Mouse (Mus musculus): ENCODE results near the gene Cd33. TPM values are rescaled to one million over a fixed set of nuclear protein-coding genes. Genes with fewer than 3 reads are reported as not detected.

Gene Cd33
- polyA plus RNA-seq, 1 experiment from 2014 or later, result 1.4 TPM

DNA sequence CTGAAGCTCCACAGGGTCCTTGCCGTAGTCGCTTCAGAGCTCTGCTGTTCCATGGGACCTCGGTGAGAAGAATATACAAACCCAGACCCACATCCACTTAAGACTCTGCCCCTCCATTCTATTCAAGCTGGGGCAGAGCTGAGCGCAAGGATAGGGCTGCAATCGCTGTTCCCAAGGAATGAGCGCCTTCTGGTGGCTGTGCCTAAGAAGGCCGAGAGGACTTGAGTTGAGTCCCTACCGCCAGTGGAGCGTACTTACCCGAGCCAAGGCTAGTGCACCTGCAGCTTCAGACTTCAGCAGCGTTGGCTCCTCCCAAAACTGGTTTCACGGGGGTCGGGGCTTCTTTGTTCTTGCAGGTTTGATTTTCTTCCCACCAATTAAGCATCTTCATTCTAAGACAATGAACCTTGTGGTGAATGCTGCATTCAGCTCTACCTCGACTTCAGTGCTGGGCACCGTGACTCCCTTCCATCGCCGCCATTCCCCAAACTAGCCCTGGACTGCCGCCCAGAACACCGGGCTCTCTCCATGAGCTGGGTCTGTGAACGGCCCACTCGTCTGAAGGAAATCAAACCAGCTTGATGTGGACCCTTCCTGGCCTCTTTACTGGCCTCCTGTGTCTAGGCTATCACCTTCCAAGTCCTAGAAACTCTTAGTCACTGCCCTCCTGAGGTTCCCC is 48.7 kb downstream of the Cd33 start:
- no peak overlapping the region for H3K4me2 ChIP-seq (replicated peaks)
- no peaks in the 10 kb centered on the region for H3K4me1 ChIP-seq
- peak; percentile 68 for ATAC-seq (ENCODE audit: low FRiP score, low read depth)
- H3K9me3 ChIP-seq, result no peaks in the 10 kb centered on the region
- H3K4me3 ChIP-seq, result no peak overlapping the region
- no peak overlapping the region for H3K9ac ChIP-seq (replicated peaks)
- 0 out of 2 replicates have a peak, but pooled peaks cover 2% of the 10 kb centered on the region for H3K27me3 ChIP-seq
- WGBS, result 17% methylated on average over 21 of the region's 21 CpGs
- no peaks in the 10 kb centered on the region for H3K36me3 ChIP-seq
- H3K27ac ChIP-seq (replicated peaks), result no peak overlapping the region

DNA sequence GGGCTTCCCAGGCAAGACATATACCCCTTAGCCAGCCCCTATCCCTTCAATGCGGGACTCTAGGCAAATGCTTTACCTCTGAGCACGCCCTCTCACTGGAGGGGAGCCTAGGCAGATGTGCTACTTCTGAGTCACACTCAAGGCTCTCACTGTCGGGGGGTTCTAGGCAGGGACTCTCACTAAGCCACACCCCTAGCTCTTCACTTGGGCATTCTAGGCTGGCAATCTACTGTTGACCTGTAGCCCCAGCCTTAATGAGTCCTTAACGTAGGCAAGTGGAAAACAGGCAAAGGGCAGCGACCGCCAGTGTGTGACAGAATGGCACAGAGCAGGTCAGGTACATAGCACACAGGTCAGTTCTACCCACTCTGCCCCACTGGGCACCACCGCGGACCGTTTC is 53.4 kb downstream of the Cd33 start:
- peak overlapping the region; percentile 77 for H3K4me3 ChIP-seq
- H3K27me3 ChIP-seq, result 0 out of 2 replicates have a peak, but pooled peaks cover 2% of the 10 kb centered on the region
- no peak overlapping the region for H3K27ac ChIP-seq (replicated peaks)
- no peak overlapping the region for H3K9ac ChIP-seq (replicated peaks)
- H3K9me3 ChIP-seq, result no peaks in the 10 kb centered on the region
- H3K4me1 ChIP-seq, result peaks cover 15% of the 10 kb centered on the region
- 69% methylated on average over 9 of the region's 9 CpGs for WGBS
- no peaks in the 10 kb centered on the region for H3K36me3 ChIP-seq
- ATAC-seq (ENCODE audit: low FRiP score, low read depth), result peak; percentile 5; the same call in 1 of the 2 replicates
- H3K4me2 ChIP-seq (replicated peaks), result peak overlapping the region; percentile 71

DNA sequence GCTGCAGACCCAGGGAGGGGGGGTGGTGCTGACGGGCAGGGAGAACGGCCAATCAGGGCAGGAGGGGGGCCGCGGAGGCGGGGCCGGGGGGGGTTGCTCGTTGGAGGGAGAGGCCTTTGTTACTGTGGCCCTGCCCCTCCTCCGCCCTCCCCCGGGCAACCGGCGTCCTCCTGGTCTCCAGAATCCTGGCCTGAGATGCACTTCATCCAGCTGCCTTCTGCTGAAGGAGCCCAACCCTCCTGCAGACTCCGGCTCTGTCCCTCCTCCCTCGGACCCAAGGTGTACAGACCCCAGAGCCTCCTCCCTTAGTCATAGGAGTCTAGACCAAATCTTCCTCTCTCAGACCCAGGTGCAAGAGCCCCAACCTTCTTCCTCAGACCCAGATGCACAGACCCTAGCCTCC is 54.0 kb downstream of the Cd33 start:
- H3K36me3 ChIP-seq, result no peaks in the 10 kb centered on the region
- peak overlapping the region; percentile 83 for H3K9ac ChIP-seq (replicated peaks)
- H3K4me1 ChIP-seq, result peaks cover 15% of the 10 kb centered on the region
- H3K4me3 ChIP-seq, result peak overlapping the region; percentile 77
- H3K9me3 ChIP-seq, result no peaks in the 10 kb centered on the region
- 0 out of 2 replicates have a peak, but pooled peaks cover 2% of the 10 kb centered on the region for H3K27me3 ChIP-seq
- H3K27ac ChIP-seq (replicated peaks), result peak overlapping the region; percentile 88
- H3K4me2 ChIP-seq (replicated peaks), result peak overlapping the region; percentile 71
- 1% methylated on average over 6 of the region's 13 CpGs for WGBS
- peak; percentile 89 for ATAC-seq (ENCODE audit: low FRiP score, low read depth)

DNA sequence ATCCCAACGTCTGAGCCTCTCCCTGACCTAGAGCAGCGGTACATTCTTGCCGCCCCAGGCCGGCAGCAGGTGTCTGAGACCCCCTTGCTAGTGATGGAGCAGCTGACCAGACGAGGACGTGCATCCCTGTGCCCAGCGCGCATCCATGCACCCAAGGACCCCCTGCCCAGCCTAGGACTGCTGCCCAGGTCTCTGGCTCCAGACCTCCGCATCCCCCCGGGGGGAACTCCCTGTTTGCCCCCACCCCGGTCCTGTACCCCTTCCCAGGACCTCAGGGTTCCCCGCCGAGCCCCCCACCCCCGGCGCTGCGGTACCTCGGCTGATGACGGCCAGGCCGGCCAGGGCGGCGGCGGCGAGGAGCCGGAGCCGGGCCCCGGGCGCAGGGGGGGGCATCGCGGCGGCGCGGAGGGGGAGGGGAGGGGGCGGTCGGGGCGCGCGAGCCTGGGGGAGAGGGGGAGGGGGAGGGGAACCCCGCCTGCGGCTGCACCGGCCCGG is 54.5 kb downstream of the Cd33 start, which contains the start of gene Iglon5:
Iglon5 (minus strand) TSS at position 445 of the 495 bp plus-strand sequence.
- Histone ChIP-seq H3K9me3 (no peaks in the 10 kb centered on the region), H3K4me3 (peak within 1 kb of the TSS; percentile 77), H3K36me3 (no peaks in the 10 kb centered on the region), H3K4me1 (peaks cover 15% of the 10 kb centered on the region), H3K27me3 (0 out of 2 replicates have a peak, but pooled peaks cover 2% of the 10 kb centered on the region), H3K4me2 (replicated peaks) (peak within 1 kb of the TSS; percentile 71), H3K27ac (replicated peaks) (peak within 1 kb of the TSS; percentile 88), H3K9ac (replicated peaks) (peak within 1 kb of the TSS; percentile 83)
- peak; percentile 67 for ATAC-seq (ENCODE audit: low FRiP score, low read depth)
- 1% methylated on average over 27 of the region's 41 CpGs for WGBS

DNA sequence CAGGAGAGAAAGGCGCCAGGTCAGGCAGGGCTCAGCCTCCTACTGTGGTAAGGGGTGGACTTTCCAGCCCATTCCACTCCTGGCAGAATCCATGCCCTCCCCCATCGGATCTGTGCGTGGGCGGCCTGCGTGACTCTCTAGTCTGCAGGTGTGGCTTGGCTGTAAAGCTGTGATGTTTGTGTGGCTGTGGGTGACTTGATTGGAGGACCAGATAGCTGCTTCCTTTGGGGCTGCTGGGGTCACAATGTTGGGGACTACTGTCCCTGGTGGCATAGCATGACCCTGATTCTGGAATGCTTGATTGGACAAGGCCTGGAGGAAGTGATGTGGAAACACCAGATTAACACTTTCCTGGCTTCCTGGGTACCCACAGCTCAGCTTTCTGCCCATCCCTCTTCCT is 55.6 kb downstream of the Cd33 start:
- H3K36me3 ChIP-seq, result no peaks in the 10 kb centered on the region
- H3K4me1 ChIP-seq, result peaks cover 15% of the 10 kb centered on the region
- ATAC-seq (ENCODE audit: low FRiP score, low read depth), result no peak
- 0 out of 2 replicates have a peak overlapping the region, but pooled peaks have one; percentile 11 for H3K9ac ChIP-seq (replicated peaks)
- WGBS, result 50% methylated on average over 5 of the region's 5 CpGs
- 0 out of 2 replicates have a peak, but pooled peaks cover 2% of the 10 kb centered on the region for H3K27me3 ChIP-seq
- H3K4me2 ChIP-seq (replicated peaks), result peak overlapping the region; percentile 71
- H3K9me3 ChIP-seq, result no peaks in the 10 kb centered on the region
- 0 out of 2 replicates have a peak overlapping the region, but pooled peaks have one; percentile 88 for H3K27ac ChIP-seq (replicated peaks)
- H3K4me3 ChIP-seq, result peak overlapping the region; percentile 77

DNA sequence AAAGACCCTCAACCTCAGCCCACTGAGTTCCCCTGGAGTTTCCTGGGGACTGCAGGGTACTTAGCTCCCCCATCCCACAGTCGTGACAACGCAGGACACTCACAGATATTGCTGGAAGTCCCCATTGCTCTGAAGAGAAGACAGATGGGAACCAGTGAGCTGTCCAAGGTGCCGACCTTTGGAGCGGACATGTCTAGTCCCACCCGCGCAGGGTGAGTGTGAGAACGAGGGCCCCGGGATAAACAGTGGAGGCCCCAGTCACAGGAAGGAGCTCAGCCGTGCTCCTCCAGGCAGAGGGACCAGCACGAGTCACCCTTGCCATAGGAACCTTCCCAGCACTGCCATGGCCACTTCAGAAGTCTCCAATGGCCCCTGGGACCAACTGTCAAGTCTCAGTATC is 61.0 kb downstream of the Cd33 start:
- no peak for ATAC-seq (ENCODE audit: low FRiP score, low read depth)
- H3K4me1 ChIP-seq, result peaks cover 18% of the 10 kb centered on the region
- WGBS, result 21% methylated on average over 10 of the region's 10 CpGs
- H3K27me3 ChIP-seq, result peaks cover 8% of the 10 kb centered on the region
- H3K36me3 ChIP-seq, result peaks cover 6% of the 10 kb centered on the region
- H3K4me2 ChIP-seq (replicated peaks), result no peak overlapping the region
- H3K4me3 ChIP-seq, result no peak overlapping the region
- no peak overlapping the region for H3K9ac ChIP-seq (replicated peaks)
- H3K27ac ChIP-seq (replicated peaks), result no peak overlapping the region
- H3K9me3 ChIP-seq, result no peaks in the 10 kb centered on the region

DNA sequence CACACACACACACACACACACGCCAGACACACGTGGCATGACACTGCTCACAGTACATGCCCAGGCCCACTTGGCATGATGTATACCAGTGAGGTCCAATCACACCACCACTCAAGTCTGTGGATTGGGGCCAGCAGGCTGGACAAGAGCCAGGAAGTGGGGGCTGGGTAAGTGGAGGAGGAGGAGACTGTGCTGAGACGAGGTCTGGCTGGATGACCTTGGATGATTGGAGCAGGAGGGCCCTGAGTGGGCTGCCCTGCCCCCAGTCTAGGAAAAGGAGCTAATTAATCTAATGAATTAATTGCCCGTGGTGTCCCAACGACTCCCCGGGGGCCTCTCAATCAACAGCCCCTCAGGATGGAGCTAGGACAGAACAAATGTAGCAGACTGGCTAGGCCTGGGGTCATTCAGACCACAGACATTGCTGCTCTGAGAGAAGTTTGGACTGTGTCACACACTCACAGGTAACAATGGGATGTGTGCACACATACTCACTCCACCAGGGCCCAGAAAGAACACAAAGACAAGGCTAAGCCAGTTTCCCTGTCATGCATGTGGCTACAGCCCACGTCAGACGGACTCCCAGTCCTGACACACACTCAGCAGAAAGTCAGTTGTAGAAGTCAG is 62.0 kb downstream of the Cd33 start:
- H3K4me2 ChIP-seq (replicated peaks), result no peak overlapping the region
- ATAC-seq (ENCODE audit: low FRiP score, low read depth), result peak; percentile 35; the same call in 1 of the 2 replicates
- H3K4me1 ChIP-seq, result peaks cover 15% of the 10 kb centered on the region
- no peaks in the 10 kb centered on the region for H3K9me3 ChIP-seq
- H3K36me3 ChIP-seq, result peaks cover 6% of the 10 kb centered on the region
- 68% methylated on average over 8 of the region's 8 CpGs for WGBS
- no peak overlapping the region for H3K4me3 ChIP-seq
- H3K9ac ChIP-seq (replicated peaks), result 0 out of 2 replicates have a peak overlapping the region, but pooled peaks have one; percentile 7
- no peak overlapping the region for H3K27ac ChIP-seq (replicated peaks)
- H3K27me3 ChIP-seq, result peaks cover 19% of the 10 kb centered on the region

DNA sequence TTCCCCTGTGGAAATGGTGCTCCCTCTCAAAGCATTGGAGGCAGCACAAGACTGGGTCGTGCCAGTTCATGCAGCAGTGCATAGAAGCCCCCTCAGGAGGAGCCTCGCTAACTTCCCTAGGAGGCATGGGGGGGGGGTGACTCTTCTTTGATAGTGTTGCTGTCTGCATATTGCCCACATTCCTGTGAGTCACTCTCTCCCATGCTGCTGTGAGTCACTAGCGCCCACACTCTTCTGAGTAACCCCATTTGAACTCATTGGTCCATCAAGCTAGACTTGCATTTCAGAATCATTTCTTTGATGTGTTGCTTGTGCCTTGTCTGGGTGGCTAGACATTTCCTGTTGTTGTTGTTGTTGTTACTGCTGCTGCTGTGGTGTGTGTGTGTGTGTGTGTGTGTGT is 63.0 kb downstream of the Cd33 start:
- H3K9me3 ChIP-seq, result no peaks in the 10 kb centered on the region
- no peak overlapping the region for H3K9ac ChIP-seq (replicated peaks)
- no peak for ATAC-seq (ENCODE audit: low FRiP score, low read depth)
- H3K27me3 ChIP-seq, result peaks cover 29% of the 10 kb centered on the region
- H3K36me3 ChIP-seq, result peaks cover 6% of the 10 kb centered on the region
- H3K4me1 ChIP-seq, result peaks cover 23% of the 10 kb centered on the region
- no peak overlapping the region for H3K4me2 ChIP-seq (replicated peaks)
- no peak overlapping the region for H3K27ac ChIP-seq (replicated peaks)
- WGBS, result 74% methylated on average over 3 of the region's 3 CpGs
- H3K4me3 ChIP-seq, result no peak overlapping the region

DNA sequence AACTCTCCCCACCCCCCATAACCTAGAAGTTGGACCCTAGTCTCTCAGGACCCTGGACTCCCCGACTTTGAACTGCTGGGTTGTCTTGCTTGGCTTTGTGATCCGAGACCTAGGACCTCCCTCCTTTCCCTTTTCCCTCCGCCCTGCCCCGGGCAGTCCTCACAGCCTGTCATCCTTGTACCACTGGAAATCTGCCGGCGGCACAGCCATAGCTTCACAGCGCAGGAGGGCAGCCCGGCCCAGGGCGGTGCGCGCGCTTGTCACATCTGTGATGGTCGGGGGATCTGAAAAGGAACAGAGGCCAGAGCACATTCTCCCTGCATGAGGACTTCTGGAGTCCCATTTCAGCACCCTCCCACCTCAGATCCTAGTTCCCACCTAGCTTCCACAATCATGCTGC is 67.9 kb downstream of the Cd33 start:
- H3K9ac ChIP-seq (replicated peaks), result no peak overlapping the region; the same call in 1 of the 2 replicates
- 0 out of 2 replicates have a peak, but pooled peaks have one; percentile 36 for ATAC-seq (ENCODE audit: low FRiP score, low read depth)
- no peak overlapping the region for H3K4me3 ChIP-seq
- H3K9me3 ChIP-seq, result no peaks in the 10 kb centered on the region
- H3K4me2 ChIP-seq (replicated peaks), result no peak overlapping the region
- H3K36me3 ChIP-seq, result peaks cover 11% of the 10 kb centered on the region
- peaks cover 18% of the 10 kb centered on the region; the same call in 1 of the 2 replicates for H3K4me1 ChIP-seq
- WGBS, result 7% methylated on average over 13 of the region's 13 CpGs
- no peak overlapping the region for H3K27ac ChIP-seq (replicated peaks)
- peaks cover 49% of the 10 kb centered on the region for H3K27me3 ChIP-seq

DNA sequence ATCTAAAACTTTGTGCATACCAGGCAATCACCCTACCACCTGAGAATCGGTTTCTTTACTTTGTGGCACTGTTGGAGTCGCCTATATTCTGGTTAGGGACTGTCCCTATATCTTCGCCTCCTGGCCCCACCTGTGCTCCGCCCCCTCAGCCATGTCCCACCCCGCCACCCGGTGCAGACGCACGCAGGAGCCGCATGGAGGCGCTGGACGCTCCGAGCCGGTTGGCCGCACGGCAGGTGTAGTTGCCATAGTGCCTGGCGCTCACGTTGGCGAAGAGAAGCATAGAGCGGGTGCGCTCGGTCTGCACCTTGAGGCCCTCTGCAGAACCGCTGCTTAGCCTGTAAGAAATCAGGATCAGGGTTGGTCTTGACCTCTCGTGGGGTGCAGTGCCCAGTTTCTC is 68.5 kb downstream of the Cd33 start:
- H3K27ac ChIP-seq (replicated peaks), result no peak overlapping the region
- no peaks in the 10 kb centered on the region for H3K9me3 ChIP-seq
- H3K36me3 ChIP-seq, result peaks cover 11% of the 10 kb centered on the region
- peaks cover 49% of the 10 kb centered on the region for H3K27me3 ChIP-seq
- 11% methylated on average over 23 of the region's 23 CpGs for WGBS
- H3K4me2 ChIP-seq (replicated peaks), result no peak overlapping the region
- no peak overlapping the region for H3K9ac ChIP-seq (replicated peaks)
- no peak for ATAC-seq (ENCODE audit: low FRiP score, low read depth)
- H3K4me3 ChIP-seq, result no peak overlapping the region
- H3K4me1 ChIP-seq, result peaks cover 18% of the 10 kb centered on the region; the same call in 1 of the 2 replicates
